Mouse (Mus musculus) layer of hippocampus, postnatal 14 days (tissue): Measurements from ENCODE around the gene Hsd11b1. TPM values are rescaled to one million over a fixed set of nuclear protein-coding genes. Genes with fewer than 3 reads are reported as not detected.
"Not testable (repeated sequence)": the region's sequence is repeated elsewhere in the genome, so short reads cannot be mapped to it uniquely, and the experiment has no call there.

Experiments used
- DNase-seq, 2 experiments: peaks; one replicate each; pipeline ENCODE4 v3.0.0; 2021 to 2022; ENCODE audit warnings: low spot score in 2 of 2, mixed read lengths in 1 of 2
- long read RNA-seq, 2 experiments: library from polyadenylated mRNA; stranded (forward); transcript quantifications; one replicate each; pipeline ENCODE4 v2.0.0; 2021
- total RNA-seq, 2 experiments: library from RNA; stranded (reverse); gene quantifications; 2 replicates each; pipeline ENCODE4 v1.2.3; 2021

Gene Hsd11b1
- total RNA-seq: 10 to 100 TPM; 43.1 to 45.9 TPM
- long read RNA-seq, experiment 1, transcript Hsd11b1-205 (7 exons, 1,355 nt): minor isoform, 16 of 59 reads
- long read RNA-seq, experiment 1, transcript Hsd11b1-201 (6 exons, 1,623 nt): major isoform, 38 of 59 reads
- long read RNA-seq, experiment 1, partial matches to known transcripts: 2 of 59 reads
- long read RNA-seq, experiment 1, other reads (novel, unspliced or antisense): 3 of 59 reads
- long read RNA-seq, experiment 2, transcript Hsd11b1-205 (7 exons, 1,355 nt): minor isoform, 13 of 59 reads
- long read RNA-seq, experiment 2, transcript Hsd11b1-201 (6 exons, 1,623 nt): major isoform, 41 of 59 reads
- long read RNA-seq, experiment 2, partial matches to known transcripts: 4 of 59 reads
- long read RNA-seq, experiment 2, other reads (novel, unspliced or antisense): 1 of 59 reads

- DNase-seq: no peak
Observed at GRCm38 (mm10) chr1:193263955-193264598, at the start of gene Hsd11b1. Gene Hsd11b1, minus strand, starts transcription at chr1:193264075.

- no peak for DNase-seq
Observed at GRCm38 (mm10) chr1:193311596-193311995, 47.7 kb upstream of the Hsd11b1 start.

GRCm38 (mm10) chr1:193310519-193311085 lies 46.7 kb upstream of the Hsd11b1 start:
- no peak for DNase-seq

GRCm38 (mm10) chr1:193309785-193310518 lies 46.1 kb upstream of the Hsd11b1 start:
- no peak for DNase-seq

GRCm38 (mm10) chr1:193306832-193307231 lies 43.0 kb upstream of the Hsd11b1 start:
- DNase-seq: no peak

- DNase-seq: peak in 1 of 2 experiments; percentile 67
Observed at GRCm38 (mm10) chr1:193305386-193305785, 41.5 kb upstream of the Hsd11b1 start.

GRCm38 (mm10) chr1:193303096-193303495 lies 39.2 kb upstream of the Hsd11b1 start:
- no peak for DNase-seq

- DNase-seq: no peak
Observed at GRCm38 (mm10) chr1:193302093-193302405, 38.2 kb upstream of the Hsd11b1 start.

- no peak for DNase-seq
Observed at GRCm38 (mm10) chr1:193301216-193302092, 37.6 kb upstream of the Hsd11b1 start.

GRCm38 (mm10) chr1:193299995-193300394 lies 36.1 kb upstream of the Hsd11b1 start:
- DNase-seq: no peak

- peak in 1 of 2 experiments; percentile 25 for DNase-seq
Observed at GRCm38 (mm10) chr1:193298141-193298765, 34.4 kb upstream of the Hsd11b1 start.

- no peak for DNase-seq
Observed at GRCm38 (mm10) chr1:193295920-193296319, 32.0 kb upstream of the Hsd11b1 start.

GRCm38 (mm10) chr1:193293926-193294325 lies 30.1 kb upstream of the Hsd11b1 start:
- DNase-seq: no peak

- no peak for DNase-seq
Observed at GRCm38 (mm10) chr1:193293039-193293438, 29.2 kb upstream of the Hsd11b1 start.

- no peak for DNase-seq
Observed at GRCm38 (mm10) chr1:193290686-193291085, 26.8 kb upstream of the Hsd11b1 start.

- DNase-seq: no peak
Observed at GRCm38 (mm10) chr1:193289914-193290313, 26.0 kb upstream of the Hsd11b1 start.

GRCm38 (mm10) chr1:193289076-193289475 lies 25.2 kb upstream of the Hsd11b1 start:
- no peak for DNase-seq

GRCm38 (mm10) chr1:193287578-193287977 lies 23.7 kb upstream of the Hsd11b1 start:
- DNase-seq: no peak

- not testable (repeated sequence) for DNase-seq
Observed at GRCm38 (mm10) chr1:193285766-193286325, 22.0 kb upstream of the Hsd11b1 start.
